Mouse (Mus musculus) embryonic facial prominence, embryonic 10.5 days (tissue): Measurements from ENCODE around the gene Trmt44. TPM values are rescaled to one million over a fixed set of nuclear protein-coding genes. Genes with fewer than 3 reads are reported as not detected.

ENCODE experiments used
- DNase-seq: peaks from one replicate; pipeline ENCODE4 v3.0.0-alpha.2; 2017; ENCODE audit warnings: low spot score
- H3K27ac ChIP-seq: fragments of 300-500 bp; sonication (generic); replicated peaks from 2 replicates; pipeline ENCODE4 v1.5.1; 2016; ENCODE audit warnings: mild to moderate bottlenecking
- H3K27me3 ChIP-seq: fragments of 300-500 bp; sonication (generic); replicated peaks from 2 replicates; pipeline ENCODE4 v1.6.1; 2016; ENCODE audit warnings: low read depth, mild to moderate bottlenecking; ENCODE audit not compliant: poor library complexity, severe bottlenecking
- H3K36me3 ChIP-seq: fragments of 300-500 bp; sonication (generic); replicated peaks from 2 replicates; pipeline ENCODE4 v1.6.1; 2016; ENCODE audit warnings: mild to moderate bottlenecking, moderate library complexity
- H3K4me1 ChIP-seq: fragments of 300-500 bp; sonication (generic); 2 replicates; pipeline ENCODE4 v1.6.1; 2016
- H3K4me3 ChIP-seq: fragments of 300-500 bp; sonication (generic); 2 replicates; pipeline ENCODE4 v1.5.1; 2016; ENCODE audit warnings: mild to moderate bottlenecking, moderate library complexity
- H3K9me3 ChIP-seq: fragments of 300-500 bp; sonication (generic); 2 replicates; pipeline ENCODE4 v1.6.1; 2016; ENCODE audit warnings: mild to moderate bottlenecking
- whole genome bisulfite sequencing: fragments of 180-500 bp; shearing (Covaris S2); methylation state at CpG from one replicate; pipeline ENCODE4 v1.1.7; 2016; 5-methylcytosine and 5-hydroxymethylcytosine counted together
- polyA plus RNA-seq: library from polyadenylated mRNA; unstranded; fragments of >200 nt; fragmentation: Nextera tagmentation; extraction: Ambion mirVana; gene quantifications from 2 replicates; pipeline ENCODE4 v1.2.1, GENCODE M21; 2016

Gene Trmt44
- 10.0 and 10.2 TPM in 2 replicates for polyA plus RNA-seq

DNA sequence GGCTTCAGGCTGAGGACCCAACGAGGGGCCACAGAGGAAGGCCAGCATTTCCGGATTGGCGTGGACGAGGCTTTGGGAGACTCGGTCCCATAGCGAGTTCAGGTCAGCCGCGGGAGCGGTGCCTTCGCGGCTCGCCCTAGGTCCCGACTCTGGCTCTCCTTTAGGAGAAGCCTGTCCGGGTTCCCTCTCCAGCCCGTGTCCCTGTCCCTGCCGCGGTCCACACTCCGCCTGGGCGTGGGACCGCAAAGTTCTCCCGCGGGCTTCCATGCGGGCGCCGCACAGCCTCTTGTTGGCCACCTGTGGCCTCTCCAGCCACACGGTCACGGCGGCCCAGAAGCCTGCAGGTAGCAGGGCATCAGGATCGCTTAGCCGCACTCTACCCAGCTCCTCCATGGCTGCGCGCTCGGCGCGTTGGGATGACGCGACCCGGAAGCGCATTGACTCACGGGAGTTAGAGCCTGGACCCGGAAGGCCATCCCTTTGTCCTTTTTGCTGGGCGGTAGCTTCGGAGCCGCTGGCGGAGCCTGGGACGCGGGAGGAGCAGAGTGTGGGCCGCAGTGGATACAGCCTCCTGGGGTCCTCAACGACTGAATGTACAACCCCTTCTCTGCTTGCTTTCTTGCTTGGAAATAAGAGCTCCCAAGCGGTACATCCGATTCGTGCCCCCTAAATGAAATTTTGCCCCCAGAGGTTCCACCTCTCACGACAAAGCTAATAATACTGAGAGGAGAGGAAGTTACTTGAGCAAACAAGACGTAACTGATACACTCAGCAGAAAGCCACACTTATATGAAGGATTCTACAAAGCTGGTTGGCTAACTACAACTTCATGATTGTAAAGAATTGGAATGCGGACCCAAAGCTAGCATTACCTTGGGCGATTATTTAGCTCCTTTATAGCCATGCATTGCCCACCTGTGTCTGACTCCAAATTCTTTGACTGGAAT lies at the start of gene Trmt44:
Gene Trmt44, minus strand, starts transcription at position 418 of the 947 bp plus-strand sequence.
- Histone ChIP-seq H3K9me3 (no peaks in the 10 kb centered on the region), H3K27me3 (0 out of 2 replicates have a peak, but pooled peaks cover 3% of the 10 kb centered on the region), H3K4me3 (peak within 1 kb of the TSS; percentile 99), H3K4me1 (peaks cover 10% of the 10 kb centered on the region), H3K36me3 (peaks cover 38% of the 10 kb centered on the region), H3K27ac (peak within 1 kb of the TSS; percentile 91)
- 3% methylated on average over 56 of the region's 56 CpGs for WGBS
- peak; percentile 93 for DNase-seq

DNA sequence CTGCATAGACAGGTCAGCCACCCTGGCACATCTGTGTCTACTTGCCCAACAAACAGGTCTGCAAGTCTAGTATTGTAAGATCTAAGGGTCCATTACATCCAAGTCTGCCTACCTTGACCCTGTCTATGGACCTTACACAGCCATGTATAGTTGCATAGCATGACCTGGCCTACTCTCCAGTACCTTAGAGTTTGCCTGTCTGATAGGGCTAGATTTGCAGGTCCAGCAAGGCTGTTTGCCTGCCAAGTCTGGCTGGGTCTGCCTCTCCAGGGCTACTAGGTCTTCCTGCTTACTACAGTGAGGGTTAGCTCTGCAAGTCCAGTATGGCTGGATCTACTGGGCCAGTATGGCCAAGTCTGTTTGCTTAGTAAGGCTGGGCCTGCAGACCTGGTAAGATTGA lies 49.0 kb upstream of the Trmt44 start:
- H3K9me3 ChIP-seq, result no peaks in the 10 kb centered on the region
- no peaks in the 10 kb centered on the region for H3K36me3 ChIP-seq
- H3K4me3 ChIP-seq, result no peak overlapping the region
- no peaks in the 10 kb centered on the region for H3K27me3 ChIP-seq
- H3K4me1 ChIP-seq, result peaks cover 23% of the 10 kb centered on the region
- H3K27ac ChIP-seq, result no peak overlapping the region
- no peak for DNase-seq

- peak; percentile 48 for DNase-seq
- peak overlapping the region; percentile 51; the same call in 1 of the 2 replicates for H3K27ac ChIP-seq
- no peaks in the 10 kb centered on the region for H3K9me3 ChIP-seq
Measured at GRCm38 (mm10) chr5:35621114-35621513, 46.2 kb upstream of the Trmt44 start.

DNA sequence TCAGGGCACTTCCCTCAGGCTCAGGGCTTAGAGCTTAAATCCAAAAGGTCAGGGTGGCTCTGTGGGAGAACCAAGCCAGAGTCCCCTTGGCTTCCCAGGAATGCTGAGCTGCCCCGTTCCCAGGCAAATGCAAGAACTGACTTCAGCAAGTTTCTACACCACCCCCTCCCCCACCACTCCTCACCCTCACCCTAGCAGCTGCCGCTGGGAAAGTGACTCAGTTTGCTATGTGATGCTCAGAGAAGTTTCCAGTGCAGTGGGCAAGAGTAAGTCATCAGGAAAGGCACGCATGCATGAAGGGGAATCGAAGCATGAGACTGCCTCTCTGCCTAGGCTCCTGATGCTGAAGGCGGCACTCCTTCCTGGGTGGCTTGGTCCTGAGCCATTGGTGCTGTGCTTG lies 42.1 kb upstream of the Trmt44 start:
- Histone ChIP-seq H3K4me1 (peaks cover 40% of the 10 kb centered on the region), H3K27me3 (no peaks in the 10 kb centered on the region), H3K36me3 (no peaks in the 10 kb centered on the region), H3K27ac (peak overlapping the region; percentile 44), H3K4me3 (no peak overlapping the region), H3K9me3 (no peaks in the 10 kb centered on the region)
- WGBS, result 44% methylated on average over 5 of the region's 5 CpGs
- DNase-seq, result peak; percentile 30

More at GRCm38 (mm10) chr5:35621114-35621513, 46.2 kb upstream of the Trmt44 start:
- H3K4me1 ChIP-seq, result peaks cover 42% of the 10 kb centered on the region
- no peak overlapping the region for H3K4me3 ChIP-seq
- no peaks in the 10 kb centered on the region for H3K36me3 ChIP-seq
- 37% methylated on average over 4 of the region's 4 CpGs for WGBS
- no peaks in the 10 kb centered on the region for H3K27me3 ChIP-seq

- Histone ChIP-seq H3K27ac (peak overlapping the region; percentile 30), H3K36me3 (no peaks in the 10 kb centered on the region), H3K9me3 (no peaks in the 10 kb centered on the region), H3K27me3 (no peaks in the 10 kb centered on the region), H3K4me3 (no peak overlapping the region), H3K4me1 (peaks cover 54% of the 10 kb centered on the region)
- DNase-seq, result no peak
- WGBS, result 86% methylated on average over 8 of the region's 8 CpGs
Measured at GRCm38 (mm10) chr5:35612722-35613121, 37.9 kb upstream of the Trmt44 start.

DNA sequence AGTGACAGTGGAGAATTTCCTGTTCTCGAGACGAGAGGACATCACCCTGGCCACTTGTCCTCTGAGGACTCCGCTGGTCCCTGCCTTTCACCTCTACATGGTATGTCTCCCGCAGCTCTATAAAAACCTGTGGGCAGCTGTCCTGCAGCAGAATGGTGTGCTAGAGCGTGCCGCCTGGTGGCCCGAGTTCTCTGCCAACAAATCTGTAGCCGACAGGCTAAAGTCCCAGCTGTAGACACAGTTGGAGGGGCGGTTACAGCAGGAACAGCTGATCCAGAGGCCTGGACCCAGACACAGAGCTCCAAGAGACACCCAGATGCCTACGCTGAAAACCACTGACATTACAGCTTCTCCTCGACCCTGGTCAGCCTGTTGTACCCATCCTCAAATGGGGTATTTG lies 37.0 kb upstream of the Trmt44 start:
- no peaks in the 10 kb centered on the region for H3K27me3 ChIP-seq
- no peak overlapping the region for H3K27ac ChIP-seq
- no peaks in the 10 kb centered on the region for H3K9me3 ChIP-seq
- H3K36me3 ChIP-seq, result no peaks in the 10 kb centered on the region
- H3K4me3 ChIP-seq, result no peak overlapping the region
- DNase-seq, result no peak
- H3K4me1 ChIP-seq, result peaks cover 51% of the 10 kb centered on the region
- 81% methylated on average over 11 of the region's 11 CpGs for WGBS

- WGBS, result 92% methylated on average over 9 of the region's 9 CpGs
- H3K27me3 ChIP-seq, result no peaks in the 10 kb centered on the region
- DNase-seq, result no peak
- peak overlapping the region; percentile 69; the same call in 1 of the 2 replicates for H3K27ac ChIP-seq
- H3K36me3 ChIP-seq, result no peaks in the 10 kb centered on the region
- H3K4me1 ChIP-seq, result peaks cover 44% of the 10 kb centered on the region
- no peak overlapping the region for H3K4me3 ChIP-seq
- no peaks in the 10 kb centered on the region for H3K9me3 ChIP-seq
Measured at GRCm38 (mm10) chr5:35611170-35611569, 36.3 kb upstream of the Trmt44 start.

DNA sequence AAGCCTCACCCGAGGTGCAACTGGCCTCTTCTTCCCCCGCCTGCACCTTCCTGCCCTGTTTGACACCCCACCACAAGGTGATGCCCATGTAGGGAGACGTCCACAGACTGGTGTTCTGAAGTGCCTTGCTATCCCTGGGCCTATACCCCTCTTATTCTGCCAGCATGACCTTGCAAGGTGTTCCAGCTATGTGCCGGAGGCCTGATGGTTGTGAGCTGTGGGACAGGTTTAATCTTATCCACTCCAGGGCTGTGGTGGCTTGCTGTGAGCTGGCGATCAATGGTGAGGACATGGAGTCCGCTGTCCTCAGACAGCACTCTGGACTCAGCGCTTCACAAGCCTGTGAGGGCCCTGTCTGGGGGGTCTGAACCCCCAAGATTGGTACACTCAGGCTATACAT lies 35.5 kb upstream of the Trmt44 start:
- 93% methylated on average over 7 of the region's 7 CpGs for WGBS
- no peaks in the 10 kb centered on the region for H3K9me3 ChIP-seq
- H3K4me1 ChIP-seq, result peaks cover 42% of the 10 kb centered on the region
- DNase-seq, result no peak
- H3K27me3 ChIP-seq, result no peaks in the 10 kb centered on the region
- H3K4me3 ChIP-seq, result no peak overlapping the region
- peak overlapping the region; percentile 69 for H3K27ac ChIP-seq
- H3K36me3 ChIP-seq, result no peaks in the 10 kb centered on the region

GRCm38 (mm10) chr5:35609971-35610370 lies 35.1 kb upstream of the Trmt44 start:
- no peak for DNase-seq
- Histone ChIP-seq H3K4me1 (peaks cover 42% of the 10 kb centered on the region), H3K27me3 (no peaks in the 10 kb centered on the region), H3K4me3 (no peak overlapping the region), H3K27ac (peak overlapping the region; percentile 69), H3K9me3 (no peaks in the 10 kb centered on the region), H3K36me3 (no peaks in the 10 kb centered on the region)
- WGBS, result 84% methylated on average over 2 of the region's 2 CpGs

- Histone ChIP-seq H3K9me3 (no peaks in the 10 kb centered on the region), H3K27me3 (no peaks in the 10 kb centered on the region), H3K27ac (peak overlapping the region; percentile 69), H3K36me3 (no peaks in the 10 kb centered on the region), H3K4me3 (peak overlapping the region; percentile 27), H3K4me1 (peaks cover 42% of the 10 kb centered on the region)
- DNase-seq, result peak; percentile 82
- 15% methylated on average over 12 of the region's 12 CpGs for WGBS
Measured at GRCm38 (mm10) chr5:35609381-35609780, 34.5 kb upstream of the Trmt44 start.

DNA sequence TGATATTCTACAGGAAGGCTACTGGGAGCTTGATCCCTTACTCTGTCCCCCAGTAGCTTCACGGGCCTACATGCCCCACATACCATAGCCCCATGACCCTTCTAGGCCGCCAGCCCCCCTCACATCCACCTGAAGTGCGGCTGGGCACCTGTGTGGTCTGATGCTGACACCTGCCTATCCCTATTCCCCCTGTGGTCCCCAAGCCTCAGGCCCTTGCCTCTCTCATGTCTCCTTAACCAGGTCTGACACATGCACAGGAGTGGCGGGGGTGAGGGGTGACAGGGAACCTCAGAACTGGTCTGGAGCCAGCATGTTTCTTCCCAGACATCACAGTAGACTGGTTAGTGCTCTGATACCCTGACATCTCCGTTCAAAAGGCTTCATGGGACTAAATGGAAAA lies 33.7 kb upstream of the Trmt44 start:
- Histone ChIP-seq H3K9me3 (no peaks in the 10 kb centered on the region), H3K27me3 (no peaks in the 10 kb centered on the region), H3K4me3 (no peak overlapping the region), H3K4me1 (peaks cover 42% of the 10 kb centered on the region), H3K27ac (peak overlapping the region; percentile 69), H3K36me3 (no peaks in the 10 kb centered on the region)
- DNase-seq, result no peak
- 78% methylated on average over 5 of the region's 5 CpGs for WGBS

- Histone ChIP-seq H3K4me3 (no peak overlapping the region), H3K27ac (peak overlapping the region; percentile 69)
- WGBS, result 78% methylated on average over 7 of the region's 7 CpGs
Measured at GRCm38 (mm10) chr5:35607784-35608183, 32.9 kb upstream of the Trmt44 start.

GRCm38 (mm10) chr5:35606800-35607199 lies 31.9 kb upstream of the Trmt44 start:
- peaks cover 42% of the 10 kb centered on the region for H3K4me1 ChIP-seq
- H3K27ac ChIP-seq, result no peak overlapping the region
- no peak overlapping the region for H3K4me3 ChIP-seq
- WGBS, result 87% methylated on average over 7 of the region's 7 CpGs
- H3K36me3 ChIP-seq, result peaks cover 14% of the 10 kb centered on the region
- no peaks in the 10 kb centered on the region for H3K9me3 ChIP-seq
- H3K27me3 ChIP-seq, result no peaks in the 10 kb centered on the region
- no peak for DNase-seq

More at GRCm38 (mm10) chr5:35607784-35608183, 32.9 kb upstream of the Trmt44 start:
- Histone ChIP-seq H3K36me3 (peaks cover 5% of the 10 kb centered on the region), H3K9me3 (no peaks in the 10 kb centered on the region), H3K27me3 (no peaks in the 10 kb centered on the region), H3K4me1 (peaks cover 42% of the 10 kb centered on the region)
- DNase-seq, result no peak
